Mouse (Mus musculus) cerebellum, adult 9-10 months (tissue): ENCODE measurements around the gene Bloc1s5.
A peak's percentile ranks its signal among the peaks of the same experiment; 100 is the strongest.

Experiments
- DNase-seq: peaks from one replicate; pipeline ENCODE4 v3.0.0; 2022

Bloc1s5 gene

GRCm38 (mm10) chr13:38616887-38617286 is 18.0 kb downstream of the Bloc1s5 start:
- no peak for DNase-seq

GRCm38 (mm10) chr13:38615656-38616055 is 19.3 kb downstream of the Bloc1s5 start:
- no peak for DNase-seq

DNA sequence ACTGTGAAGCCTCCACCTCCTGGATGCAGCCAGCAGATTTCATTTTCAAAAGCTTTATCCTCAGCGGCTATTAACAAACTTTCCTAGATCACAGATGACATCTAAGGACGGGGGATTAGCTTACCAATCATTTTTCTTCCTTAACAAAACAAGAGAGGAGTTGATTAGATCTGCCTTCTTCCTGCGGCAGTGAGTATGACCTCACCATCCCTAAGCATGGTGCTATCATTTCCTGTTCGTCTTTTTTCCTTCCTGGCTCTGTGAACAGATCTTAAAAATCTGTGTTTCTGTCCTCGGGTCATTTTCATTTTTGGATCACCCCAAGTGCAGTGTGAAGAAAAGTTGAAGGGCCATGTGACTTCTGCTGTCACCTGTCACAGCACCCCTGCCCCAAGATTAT is 20.6 kb downstream of the Bloc1s5 start:
- no peak for DNase-seq

DNA sequence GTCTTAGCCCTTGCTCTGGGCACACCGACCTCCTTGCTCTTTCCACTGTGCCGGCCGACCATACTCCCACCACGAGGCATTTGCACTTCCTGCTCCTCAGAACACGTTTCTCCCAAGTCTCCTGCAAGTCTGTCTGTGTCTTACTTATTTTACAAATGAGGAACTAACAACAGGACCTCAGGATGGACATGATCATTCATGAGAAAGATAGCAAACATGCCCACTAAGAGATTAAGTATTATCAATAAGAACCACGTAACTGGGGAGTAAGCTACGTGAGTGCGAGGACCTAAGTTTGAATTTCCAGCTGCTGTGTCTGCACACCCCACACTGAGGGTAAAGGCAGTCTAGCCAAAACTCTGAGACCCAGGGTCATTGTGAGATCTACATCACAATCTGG is 21.3 kb downstream of the Bloc1s5 start:
- no peak for DNase-seq

- no peak for DNase-seq
These were observed 22.3 kb downstream of the Bloc1s5 start for GRCm38 (mm10) chr13:38612608-38613007.

DNA sequence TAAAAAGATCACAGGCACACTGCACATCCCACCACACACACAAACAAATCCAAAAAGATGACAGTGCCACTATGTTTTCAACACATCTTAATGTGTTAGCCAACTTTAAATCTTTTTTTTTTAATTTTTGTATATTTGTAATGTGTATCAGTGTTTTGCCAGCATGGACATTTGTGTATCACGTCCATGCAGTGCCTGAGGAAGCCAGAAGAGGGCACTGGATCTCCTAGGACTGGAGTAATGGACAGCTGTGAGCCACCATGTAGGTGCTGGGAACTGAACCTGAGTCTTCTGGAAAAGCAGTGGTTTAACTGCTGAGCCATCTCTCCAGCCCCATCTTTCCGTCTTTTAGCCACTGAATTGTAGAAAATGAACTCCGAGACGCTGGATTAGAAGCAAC is 22.7 kb downstream of the Bloc1s5 start:
- no peak for DNase-seq

GRCm38 (mm10) chr13:38610336-38610735 is 24.6 kb downstream of the Bloc1s5 start:
- DNase-seq = no peak

DNA sequence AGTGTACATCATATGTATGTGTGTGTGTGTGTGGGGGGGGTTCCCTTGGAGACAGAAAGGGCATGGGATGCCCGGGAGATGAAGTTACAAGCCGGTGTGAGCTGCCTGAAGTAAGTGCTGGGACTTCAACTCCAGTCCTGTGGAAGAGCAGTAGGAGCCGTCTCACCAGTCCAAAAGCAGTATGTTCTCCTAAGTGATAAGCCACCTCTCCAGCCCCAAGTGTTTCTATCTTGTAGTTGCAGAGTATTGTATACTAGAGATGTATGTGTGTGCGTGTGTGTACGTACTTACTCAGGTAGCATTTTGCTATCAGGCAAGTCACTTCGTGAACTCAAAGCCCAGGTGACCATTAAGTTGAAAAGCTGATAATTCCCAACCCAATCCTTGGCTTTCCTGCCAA is 27.8 kb downstream of the Bloc1s5 start:
- no peak for DNase-seq

DNA sequence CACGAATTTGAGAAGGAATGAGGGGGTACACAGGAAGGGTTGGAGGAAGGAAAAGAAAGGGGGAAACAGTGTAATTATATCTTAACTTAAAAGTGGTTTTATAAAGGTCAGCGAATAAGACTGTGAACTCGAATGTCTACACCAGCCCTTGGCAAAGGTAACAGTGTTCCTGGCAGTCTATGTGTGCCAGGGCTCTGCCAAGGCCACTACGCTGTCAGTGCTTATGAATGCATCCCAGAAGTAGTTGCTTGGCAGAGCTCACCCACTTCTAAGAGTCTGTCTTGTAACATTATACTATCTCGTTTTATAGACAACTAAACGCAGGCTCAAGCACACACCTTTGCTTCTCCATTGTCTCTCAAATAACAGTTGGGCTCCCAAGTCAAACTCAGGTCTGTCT is 29.6 kb downstream of the Bloc1s5 start:
- DNase-seq = no peak

DNA sequence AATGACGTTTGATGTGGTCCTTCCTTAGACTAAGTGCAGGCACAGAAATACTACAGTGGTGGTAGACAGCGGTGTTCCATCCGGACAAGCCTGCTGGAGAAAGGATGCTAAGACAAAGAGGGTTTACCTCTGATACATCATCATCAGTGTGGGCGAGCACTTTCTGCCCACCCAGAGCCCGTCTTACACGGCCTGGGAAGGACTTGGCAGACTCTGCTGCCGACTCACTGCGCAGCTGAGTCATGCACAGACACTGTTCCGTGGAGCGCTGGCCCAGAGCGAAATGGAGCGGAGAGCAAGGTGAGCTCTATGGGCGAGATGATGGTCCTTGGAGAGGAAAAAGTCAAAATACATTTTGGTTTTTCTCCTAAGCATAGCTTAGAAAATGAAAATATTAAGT is 31.9 kb downstream of the Bloc1s5 start:
- DNase-seq = no peak

- DNase-seq = no peak
These were observed 32.6 kb downstream of the Bloc1s5 start for GRCm38 (mm10) chr13:38602243-38602832.

DNA sequence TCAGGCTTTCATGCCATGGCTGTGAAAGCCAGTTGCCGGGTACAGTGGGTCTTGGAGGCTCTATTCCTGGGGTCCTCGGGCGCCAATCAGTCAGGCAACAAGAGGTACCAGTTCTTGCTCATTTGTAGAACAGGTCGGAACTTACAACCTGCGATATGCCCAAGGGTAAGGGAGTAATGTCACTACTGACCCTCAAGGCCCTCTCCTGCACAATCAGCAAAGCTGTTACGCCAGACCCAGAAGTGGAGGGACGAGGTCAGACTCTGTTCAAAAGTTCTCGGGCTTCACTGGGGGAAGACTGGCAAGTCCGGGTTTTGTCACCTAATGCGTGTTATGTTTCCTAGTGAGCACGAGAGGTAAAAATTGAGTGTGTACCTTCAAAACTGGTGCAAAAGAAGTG is 34.1 kb downstream of the Bloc1s5 start:
- DNase-seq = no peak

GRCm38 (mm10) chr13:38597076-38597475 is 37.8 kb downstream of the Bloc1s5 start:
- no peak for DNase-seq

GRCm38 (mm10) chr13:38596461-38596860 is 38.4 kb downstream of the Bloc1s5 start:
- no peak for DNase-seq

DNA sequence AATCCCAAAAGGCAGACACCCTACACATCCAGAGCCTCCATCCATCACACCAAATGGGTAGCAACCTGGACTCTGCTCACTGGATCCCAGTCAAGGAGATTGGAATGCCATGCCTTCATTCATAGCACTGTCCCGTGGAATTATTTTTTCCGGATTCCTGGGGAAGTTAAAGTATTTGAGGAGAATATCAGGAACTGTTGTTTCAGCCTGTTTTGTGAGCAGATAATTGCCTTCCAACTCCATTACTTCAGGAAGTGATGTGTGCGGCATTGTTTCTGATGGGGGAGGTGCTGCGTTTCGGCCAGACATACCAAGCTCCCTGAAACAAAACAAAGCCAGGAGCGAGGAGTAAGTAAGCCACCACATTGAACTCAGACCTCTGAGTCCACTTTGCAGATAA is 41.8 kb downstream of the Bloc1s5 start:
- no peak for DNase-seq

DNA sequence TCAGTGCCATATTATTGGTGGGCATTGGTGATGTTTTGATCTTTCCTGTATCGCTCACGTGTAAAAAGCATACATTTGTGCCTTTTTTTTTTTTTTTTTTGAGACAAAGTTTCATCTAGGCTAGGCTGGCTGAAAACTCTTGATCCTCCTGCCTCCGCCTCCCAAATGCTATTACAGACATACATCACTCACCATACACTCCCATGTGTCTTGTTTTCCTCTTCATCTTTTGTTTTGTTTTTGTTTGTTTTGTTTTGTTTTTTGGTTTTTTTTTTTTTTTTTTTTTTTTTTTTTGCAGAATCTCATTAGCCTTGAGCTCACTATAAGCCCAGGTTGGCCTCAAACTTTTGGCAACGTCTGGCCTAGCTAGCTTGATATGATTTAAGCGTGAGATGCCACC is 47.6 kb downstream of the Bloc1s5 start:
- no peak for DNase-seq

- DNase-seq = no peak
These were observed 48.5 kb downstream of the Bloc1s5 start for GRCm38 (mm10) chr13:38586451-38586850.

GRCm38 (mm10) chr13:38582768-38583167 is 52.1 kb downstream of the Bloc1s5 start:
- DNase-seq = no peak

- DNase-seq = peak; percentile 8
These were observed 54.1 kb downstream of the Bloc1s5 start for GRCm38 (mm10) chr13:38580601-38581457.

DNA sequence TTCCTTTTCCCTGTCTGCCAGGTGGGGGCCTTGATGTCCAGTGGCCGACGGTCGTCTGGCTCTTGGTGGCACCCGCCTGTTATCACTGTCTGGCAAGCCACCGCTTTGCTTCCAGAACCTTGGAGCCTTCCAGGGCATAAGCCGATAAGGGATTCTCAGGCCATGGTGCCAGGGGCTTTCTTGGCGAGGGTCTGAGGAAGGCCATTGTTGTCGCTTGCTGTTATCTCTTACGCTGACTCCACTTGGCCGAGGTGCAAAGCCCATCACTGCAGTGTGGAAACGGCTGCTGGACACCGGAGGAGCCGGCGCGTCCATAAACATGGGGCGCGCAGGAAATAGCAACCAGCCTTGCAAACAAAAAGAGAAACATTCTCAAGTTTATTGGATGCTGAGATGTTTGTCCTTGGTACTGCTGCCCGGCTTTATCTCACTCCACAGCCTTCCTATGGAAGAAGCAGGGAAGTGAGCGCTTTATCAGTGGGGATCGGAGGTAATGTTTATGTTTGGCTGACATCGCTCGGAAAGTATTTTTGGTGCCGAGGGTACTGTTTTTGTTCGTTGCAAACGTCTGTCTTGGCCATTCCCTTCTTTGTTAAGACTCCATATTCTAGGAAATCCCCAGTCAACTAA is 54.8 kb downstream of the Bloc1s5 start:
- no peak for DNase-seq

DNA sequence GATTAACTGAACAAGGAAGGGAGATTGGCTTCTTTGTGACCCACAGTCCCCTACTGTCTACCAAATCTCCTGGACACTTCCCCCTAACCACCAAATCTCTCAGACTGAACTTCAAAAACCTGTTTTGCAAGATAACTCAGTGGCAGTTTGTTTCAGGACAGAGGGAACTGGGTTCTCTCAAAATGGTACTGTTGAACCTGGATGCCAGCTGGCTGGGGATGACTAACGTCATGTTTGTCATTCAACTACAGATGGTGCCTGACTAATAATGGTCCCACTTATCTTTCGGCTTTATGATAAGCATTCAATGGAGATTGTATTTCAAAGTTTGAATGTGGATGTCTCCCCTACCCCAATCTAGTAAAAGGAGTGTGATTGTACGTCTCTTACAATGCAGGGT is 60.2 kb downstream of the Bloc1s5 start:
- DNase-seq = no peak

GRCm38 (mm10) chr13:38573281-38573680 is 61.6 kb downstream of the Bloc1s5 start:
- no peak for DNase-seq

DNA sequence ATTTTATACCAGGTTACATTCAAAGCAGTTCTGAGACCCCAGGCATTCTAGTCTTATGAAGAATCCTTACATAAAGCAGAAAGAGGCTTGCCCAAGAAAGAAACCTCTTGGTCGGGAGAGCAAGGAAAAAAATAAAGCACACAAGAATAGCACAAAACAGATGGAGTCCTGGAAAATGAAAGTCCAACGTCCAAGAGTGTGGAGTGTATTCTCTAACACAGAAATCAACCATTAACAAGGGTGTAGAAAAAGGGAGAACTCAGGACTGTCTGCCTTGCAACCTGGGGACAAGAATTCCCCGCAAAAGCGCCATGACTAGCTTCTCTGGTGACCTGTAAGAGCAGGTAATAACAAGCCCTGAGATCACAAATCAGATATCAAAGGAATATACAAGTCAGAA is 69.7 kb downstream of the Bloc1s5 start:
- DNase-seq = no peak

DNA sequence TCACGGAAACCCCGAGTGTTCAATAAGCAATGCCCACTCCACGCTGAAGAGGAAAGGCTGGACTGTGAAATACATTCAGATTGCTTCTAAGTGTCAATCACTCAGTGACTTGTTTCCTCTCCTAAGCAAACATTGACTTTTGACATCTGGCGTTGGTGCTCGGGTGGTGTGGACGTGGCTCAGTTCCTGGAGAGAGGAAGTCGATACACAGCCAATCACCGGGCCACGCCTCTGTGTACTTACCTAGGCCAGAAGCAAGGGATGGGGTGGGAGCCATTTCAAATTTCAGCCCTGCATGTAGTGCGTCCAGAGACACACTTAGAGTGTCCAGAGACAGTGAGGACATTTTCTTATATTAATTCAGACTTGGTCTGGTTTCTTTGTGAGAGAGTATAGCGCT is 80.3 kb downstream of the Bloc1s5 start:
- DNase-seq = no peak
